Mouse (Mus musculus): ENCODE measurements around the gene Tcte3.
"Not testable (repeated sequence)": the region's sequence is repeated elsewhere in the genome, so short reads cannot be mapped to it uniquely, and the experiment has no call there.

The Tcte3 gene

GRCm38 (mm10) chr17:15025513-15025912, 15.8 kb downstream of the Tcte3 start:
- not testable (repeated sequence) for DNase-seq

DNA sequence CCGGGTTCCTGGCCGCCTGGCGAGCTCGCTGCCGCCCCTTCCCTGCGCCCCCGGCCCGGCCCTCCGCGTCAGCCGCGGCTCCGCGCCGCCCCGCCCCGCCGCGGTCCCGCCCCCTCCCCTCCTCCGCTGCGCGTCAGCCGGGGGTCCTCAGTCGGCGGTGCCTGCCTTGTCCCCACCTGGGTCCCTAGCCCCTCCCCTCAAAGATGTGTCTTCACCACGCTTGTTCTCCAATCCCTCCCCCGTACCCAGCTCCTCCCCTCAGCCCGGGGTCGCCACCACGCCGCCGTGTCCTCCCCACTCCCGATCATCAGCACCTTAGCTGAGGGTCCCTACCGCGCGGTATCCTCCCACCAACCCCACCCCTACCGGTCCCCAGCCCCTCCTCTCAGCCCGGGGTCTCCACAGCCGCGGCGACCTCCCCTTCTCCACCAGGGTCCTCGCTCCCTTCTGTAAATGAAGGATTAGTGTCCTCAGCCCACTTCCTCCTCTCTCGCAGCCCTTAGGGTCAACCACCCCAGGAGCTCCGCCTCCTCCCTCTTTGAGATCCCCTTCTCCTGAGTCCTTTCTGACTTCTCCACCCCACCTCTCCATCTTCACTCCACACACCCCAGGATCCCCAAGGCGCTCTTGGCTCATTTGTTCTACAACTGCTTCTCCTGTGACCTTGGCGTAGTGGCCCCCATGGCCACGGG, 16.6 kb downstream of the Tcte3 start:
- not testable (repeated sequence) for DNase-seq

GRCm38 (mm10) chr17:15023878-15024492, 17.3 kb downstream of the Tcte3 start:
- DNase-seq, result not testable (repeated sequence)

DNA sequence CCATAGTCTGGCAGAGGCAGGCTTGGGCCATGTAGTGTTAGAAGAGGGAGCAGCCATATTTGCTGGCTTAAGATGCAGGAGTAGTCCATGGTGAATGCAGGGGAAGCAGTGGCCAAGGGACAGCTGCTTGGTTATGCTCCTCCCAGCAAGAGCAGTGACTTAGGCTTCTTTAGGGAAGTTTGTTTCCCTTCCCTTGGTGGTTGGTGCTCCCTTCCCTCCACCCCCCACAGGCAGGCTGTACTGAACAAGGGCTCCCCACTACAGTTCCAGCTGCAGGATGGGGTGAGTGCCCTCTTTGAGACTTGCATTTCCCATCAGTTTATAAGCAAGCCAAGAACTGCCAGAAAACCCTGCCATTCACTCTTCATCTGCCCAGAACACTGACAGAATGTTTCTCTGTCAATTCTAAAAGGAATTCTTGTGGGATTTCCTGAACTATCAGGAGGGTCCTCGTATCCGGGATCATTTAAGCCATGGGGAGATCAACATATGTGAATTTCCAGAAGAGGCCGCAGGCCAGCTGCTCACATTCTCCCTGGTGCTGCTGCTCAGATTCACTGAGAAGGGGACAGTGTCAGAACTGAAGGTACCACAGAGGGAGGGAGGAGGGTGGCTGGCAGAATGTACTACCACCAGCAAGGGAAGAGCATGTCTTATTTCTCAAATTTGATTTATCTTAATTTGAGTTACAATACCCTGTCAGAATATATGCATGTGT, 19.6 kb downstream of the Tcte3 start:
- peak; percentile 4 for DNase-seq

DNA sequence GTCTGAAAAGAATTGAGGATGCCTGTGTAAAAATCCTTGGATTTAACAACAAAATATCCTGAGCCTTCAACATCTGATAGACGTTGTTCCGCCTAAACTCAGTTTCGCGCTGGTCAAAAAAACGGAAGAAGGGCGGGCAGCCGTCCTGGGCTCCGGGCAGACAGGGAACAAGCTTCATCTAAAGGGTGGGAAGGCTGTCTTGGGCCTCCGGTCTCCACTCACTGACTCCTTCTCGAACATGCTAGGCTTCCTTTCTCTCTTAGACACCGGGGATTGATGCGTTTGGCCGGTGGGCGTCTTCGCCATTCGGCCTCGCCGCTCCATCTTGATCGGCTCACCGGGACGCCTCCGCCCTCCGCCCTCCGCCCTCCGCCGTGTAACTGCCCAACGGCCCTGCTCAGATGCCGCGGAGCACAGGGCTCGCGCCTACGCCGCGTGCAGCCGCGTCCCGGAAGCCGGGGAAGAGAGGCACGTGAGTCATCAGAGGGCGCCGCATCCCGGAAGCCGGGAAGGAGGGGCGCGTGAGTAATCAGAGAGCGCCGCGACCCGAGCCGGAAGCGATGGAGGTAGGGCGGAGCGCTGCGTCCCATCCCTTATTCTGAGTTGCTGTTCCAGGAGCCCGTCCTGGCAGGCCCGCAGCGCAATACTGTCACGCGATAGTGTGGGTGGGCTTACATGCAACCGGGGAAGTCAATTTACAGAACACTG, 31.4 kb downstream of the Tcte3 start, which contains the start of gene Gm3435:
Gm3435 (plus strand) TSS at position 471 of the 708 bp plus-strand sequence.
- not testable (repeated sequence) for DNase-seq

GRCm38 (mm10) chr17:15009088-15009487, 32.2 kb downstream of the Tcte3 start:
- DNase-seq, result not testable (repeated sequence)

DNA sequence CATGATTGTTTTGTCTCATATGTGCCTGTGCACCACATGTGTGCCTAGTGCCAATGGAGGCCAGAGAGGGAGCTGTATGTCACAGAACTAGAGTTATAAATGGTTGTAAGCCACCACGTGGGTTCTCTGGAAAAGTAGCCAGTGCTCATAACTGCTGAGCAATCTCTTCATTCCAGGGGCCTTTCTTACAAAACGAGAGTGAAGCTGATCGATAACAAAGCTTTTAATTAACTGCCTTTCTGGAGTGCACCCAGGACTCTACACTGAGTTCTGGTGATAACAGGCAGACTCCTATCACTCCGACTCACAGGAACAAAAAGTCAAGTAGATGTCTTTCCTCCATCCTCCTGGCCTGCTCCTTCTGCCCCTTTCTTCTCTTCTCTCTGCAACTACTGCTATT, 41.2 kb downstream of the Tcte3 start:
- not testable (repeated sequence) for DNase-seq

DNA sequence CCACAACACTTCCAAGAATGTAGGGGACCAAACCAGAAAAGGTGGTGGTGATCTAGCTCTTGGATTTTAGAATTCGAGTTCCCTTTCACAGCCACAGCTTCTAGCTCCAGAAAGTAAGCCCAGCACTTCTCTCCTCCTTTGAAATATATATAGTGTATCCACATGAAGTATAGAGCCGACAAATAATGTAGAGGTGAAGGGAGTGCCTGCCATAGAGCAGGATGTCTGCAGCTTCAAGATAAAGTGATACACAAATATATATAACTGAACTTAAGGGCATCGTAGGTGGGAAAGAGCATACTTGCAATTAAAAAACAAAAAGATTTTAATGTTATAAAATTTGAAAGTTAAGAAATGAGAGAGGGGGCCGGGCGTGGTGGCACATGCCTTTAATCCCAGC, 47.1 kb downstream of the Tcte3 start:
- not testable (repeated sequence) for DNase-seq

DNA sequence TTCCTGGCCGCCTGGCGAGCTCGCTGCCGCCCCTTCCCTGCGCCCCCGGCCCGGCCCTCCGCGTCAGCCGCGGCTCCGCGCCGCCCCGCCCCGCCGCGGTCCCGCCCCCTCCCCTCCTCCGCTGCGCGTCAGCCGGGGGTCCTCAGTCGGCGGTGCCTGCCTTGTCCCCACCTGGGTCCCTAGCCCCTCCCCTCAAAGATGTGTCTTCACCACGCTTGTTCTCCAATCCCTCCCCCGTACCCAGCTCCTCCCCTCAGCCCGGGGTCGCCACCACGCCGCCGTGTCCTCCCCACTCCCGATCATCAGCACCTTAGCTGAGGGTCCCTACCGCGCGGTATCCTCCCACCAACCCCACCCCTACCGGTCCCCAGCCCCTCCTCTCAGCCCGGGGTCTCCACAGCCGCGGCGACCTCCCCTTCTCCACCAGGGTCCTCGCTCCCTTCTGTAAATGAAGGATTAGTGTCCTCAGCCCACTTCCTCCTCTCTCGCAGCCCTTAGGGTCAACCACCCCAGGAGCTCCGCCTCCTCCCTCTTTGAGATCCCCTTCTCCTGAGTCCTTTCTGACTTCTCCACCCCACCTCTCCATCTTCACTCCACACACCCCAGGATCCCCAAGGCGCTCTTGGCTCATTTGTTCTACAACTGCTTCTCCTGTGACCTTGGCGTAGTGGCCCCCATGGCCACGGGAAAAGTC, 48.0 kb downstream of the Tcte3 start:
- DNase-seq, result not testable (repeated sequence)

DNA sequence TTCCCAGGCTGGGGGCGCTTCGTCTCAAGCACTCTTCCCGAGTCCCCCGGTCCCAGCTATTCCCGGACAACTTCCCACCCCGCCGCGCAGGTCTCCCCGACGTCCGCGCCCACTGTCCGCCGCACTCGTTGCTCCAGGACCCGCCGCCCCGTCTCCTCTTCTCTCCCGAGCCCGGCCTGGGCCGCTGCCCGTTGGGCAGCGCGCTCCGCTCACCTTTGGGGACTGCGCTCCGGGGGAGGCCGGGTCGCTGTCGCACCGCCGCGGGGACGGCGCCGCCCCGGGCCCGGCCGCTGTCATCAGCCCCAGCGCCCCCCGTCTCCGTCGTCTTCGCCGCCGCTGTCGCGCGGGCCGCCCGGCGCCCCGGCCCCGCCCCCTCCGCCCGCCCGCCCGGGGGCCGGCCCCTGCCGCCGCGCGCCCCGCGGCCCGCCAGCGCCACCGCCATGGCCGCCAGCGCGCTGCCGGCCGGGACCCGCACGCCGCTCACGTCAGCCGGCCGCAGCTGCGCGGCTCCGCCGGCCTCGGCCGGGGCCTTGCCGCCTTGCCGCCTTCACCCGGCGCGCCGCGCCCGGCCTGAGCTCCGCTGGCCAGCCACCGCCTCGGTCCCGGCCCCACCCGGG, 48.7 kb downstream of the Tcte3 start:
- DNase-seq, result not testable (repeated sequence)

- DNase-seq, result not testable (repeated sequence)
These were observed 51.1 kb downstream of the Tcte3 start for GRCm38 (mm10) chr17:14990116-14990702.

DNA sequence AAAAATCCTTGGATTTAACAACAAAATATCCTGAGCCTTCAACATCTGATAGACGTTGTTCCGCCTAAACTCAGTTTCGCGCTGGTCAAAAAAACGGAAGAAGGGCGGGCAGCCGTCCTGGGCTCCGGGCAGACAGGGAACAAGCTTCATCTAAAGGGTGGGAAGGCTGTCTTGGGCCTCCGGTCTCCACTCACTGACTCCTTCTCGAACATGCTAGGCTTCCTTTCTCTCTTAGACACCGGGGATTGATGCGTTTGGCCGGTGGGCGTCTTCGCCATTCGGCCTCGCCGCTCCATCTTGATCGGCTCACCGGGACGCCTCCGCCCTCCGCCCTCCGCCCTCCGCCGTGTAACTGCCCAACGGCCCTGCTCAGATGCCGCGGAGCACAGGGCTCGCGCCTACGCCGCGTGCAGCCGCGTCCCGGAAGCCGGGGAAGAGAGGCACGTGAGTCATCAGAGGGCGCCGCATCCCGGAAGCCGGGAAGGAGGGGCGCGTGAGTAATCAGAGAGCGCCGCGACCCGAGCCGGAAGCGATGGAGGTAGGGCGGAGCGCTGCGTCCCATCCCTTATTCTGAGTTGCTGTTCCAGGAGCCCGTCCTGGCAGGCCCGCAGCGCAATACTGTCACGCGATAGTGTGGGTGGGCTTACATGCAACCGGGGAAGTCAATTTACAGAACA, 62.8 kb downstream of the Tcte3 start, which contains the start of the genes 9030025P20Rik and Gm3417:
9030025P20Rik (plus strand) TSS at position 107 of the 677 bp plus-strand sequence.
Gm3417 (minus strand) TSS at position 429 of the 677 bp plus-strand sequence.
- not testable (repeated sequence) for DNase-seq

DNA sequence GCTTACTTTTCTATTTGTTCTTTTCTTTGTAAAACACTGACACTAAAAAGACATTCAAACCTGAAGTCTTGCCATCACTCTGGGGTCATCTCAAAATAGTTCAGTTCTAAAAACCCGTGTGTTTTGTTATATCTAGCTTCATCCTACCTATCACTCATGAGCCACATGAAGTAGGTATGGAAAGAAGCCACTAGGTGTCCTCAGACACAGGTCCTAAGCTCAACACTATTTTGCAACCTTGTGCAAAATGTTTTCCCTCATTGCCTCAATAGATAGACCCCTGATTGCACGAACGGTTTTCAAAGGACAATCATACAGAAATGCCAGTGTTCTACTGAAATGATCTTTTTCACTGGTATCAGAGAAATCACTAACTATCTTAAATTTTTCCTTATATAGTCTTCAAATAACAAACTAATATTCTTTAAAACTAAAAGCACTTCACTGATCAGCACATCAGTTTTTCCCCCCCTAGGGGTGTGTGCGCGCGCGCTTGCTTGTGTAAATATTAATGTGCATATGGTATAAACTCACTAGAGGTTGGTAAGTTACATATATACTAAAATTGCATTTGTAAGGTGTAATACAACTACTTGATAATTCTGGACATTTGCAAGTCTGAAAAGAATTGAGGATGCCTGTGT, 63.4 kb downstream of the Tcte3 start:
- peak; percentile 9 for DNase-seq

All from thymus, postnatal 4 days (tissue).